ENCODE assay signal across 8 mouse cellular contexts in genomic region chr10:63244746-63245145, GRCm38 (mm10). TPM values are rescaled to one million over a fixed set of nuclear protein-coding genes. Genes with fewer than 3 reads are reported as not detected.
DNase-seq lines count a peak whose midpoint lies in the region; ATAC-seq and TF ChIP-seq lines count a peak whose summit lies in the region.

No protein-coding gene starts in this region.

- H3K4me2 ChIP-seq in limb, embryonic 14.5 days (replicated peaks; ENCODE audit: low read depth, low read length, severe bottlenecking) = peak overlapping the region; percentile 59
- peak overlapping the region; percentile 86 for H3K4me2 ChIP-seq in midbrain, embryonic 15.5 days

- H3K9ac ChIP-seq in limb, embryonic 14.5 days (ENCODE audit: low read depth, low read length, severe bottlenecking) = peak overlapping the region; percentile 95
- H3K9ac ChIP-seq in midbrain, embryonic 15.5 days = peak overlapping the region; percentile 88; the same call in 1 of the 2 replicates

- no peak for DNase-seq in testis, postnatal 14 days (ENCODE audit: low spot score)
- peak; percentile 62 for DNase-seq in embryo, embryonic 11 days
- DNase-seq in heart, postnatal 4 days = peak; percentile 53
- DNase-seq in limb, embryonic 14.5 days (ENCODE audit: low spot score) = peak; percentile 41
- DNase-seq in right cerebral cortex, postnatal 14 days = no peak

- no peak for TF ChIP-seq POLR2A in testis, adult 2 months (IDR thresholded peaks at IDR 0.05; ENCODE audit: control insufficient read depth, low read depth, low read length)
- no peak for TF ChIP-seq POLR2A in limb, embryonic 14.5 days (IDR thresholded peaks at IDR 0.05; ENCODE audit: borderline replicate concordance, extremely low read depth, insufficient read depth, insufficient read length)

- no peaks in the 10 kb centered on the region; the same call in 1 of the 2 replicates for H3K4me1 ChIP-seq in testis, adult 2 months (ENCODE audit: control insufficient read depth, insufficient read depth, low read length)
- peaks cover 8% of the 10 kb centered on the region for H3K4me1 ChIP-seq in limb, embryonic 14.5 days (ENCODE audit: control insufficient read depth, insufficient read depth, low read length)
- peaks cover 25% of the 10 kb centered on the region for H3K4me1 ChIP-seq in midbrain, embryonic 15.5 days

- H3K27me3 ChIP-seq in testis, adult 2 months (ENCODE audit: control insufficient read depth, insufficient read depth, low read length) = no peaks in the 10 kb centered on the region
- no peaks in the 10 kb centered on the region for H3K27me3 ChIP-seq in limb, embryonic 14.5 days (ENCODE audit: control insufficient read depth, insufficient read depth, low read length)
- no peaks in the 10 kb centered on the region for H3K27me3 ChIP-seq in midbrain, embryonic 15.5 days (replicated peaks)

- H3K27ac ChIP-seq in testis, adult 2 months (ENCODE audit: control insufficient read depth, insufficient read depth, low read depth, low read length) = no peak overlapping the region; the same call in 1 of the 2 replicates
- peak overlapping the region; percentile 92; the same call in 1 of the 2 replicates for H3K27ac ChIP-seq in limb, embryonic 14.5 days (replicated peaks; ENCODE audit: low read depth, low read length)
- H3K27ac ChIP-seq in midbrain, embryonic 15.5 days = no peak overlapping the region

- no peaks in the 10 kb centered on the region for H3K9me3 ChIP-seq in limb, embryonic 14.5 days (ENCODE audit: control insufficient read depth, low read length)
- no peaks in the 10 kb centered on the region for H3K9me3 ChIP-seq in midbrain, embryonic 15.5 days

- no peak for ATAC-seq in limb, embryonic 14.5 days (ENCODE audit: low FRiP score, low read depth)
- no peak for ATAC-seq in midbrain, embryonic 15.5 days (replicated peaks)
- ATAC-seq in inflammation-experienced regulatory T-cells, adult 6 months = no peak

- peak overlapping the region; percentile 99 for H3K4me3 ChIP-seq in testis, adult 2 months (ENCODE audit: control insufficient read depth, low read depth, low read length)
- H3K4me3 ChIP-seq in limb, embryonic 14.5 days (replicated peaks; ENCODE audit: low read length) = peak overlapping the region; percentile 98
- H3K4me3 ChIP-seq in midbrain, embryonic 15.5 days = peak overlapping the region; percentile 85

- no peak for TF ChIP-seq CTCF in testis, adult 2 months (IDR thresholded peaks at IDR 0.05; ENCODE audit: control insufficient read depth, insufficient read depth, insufficient replicate concordance, low read depth, low read length)

- 16% methylated on average over 5 of the region's 5 CpGs for WGBS in limb, embryonic 14.5 days
- 13% methylated on average over 5 of the region's 5 CpGs for WGBS in midbrain, embryonic 15.5 days

- H3K36me3 ChIP-seq in testis, adult 2 months (ENCODE audit: control insufficient read depth, insufficient read depth, low read length) = peaks cover 2% of the 10 kb centered on the region; the same call in 1 of the 2 replicates
- peaks cover 8% of the 10 kb centered on the region for H3K36me3 ChIP-seq in limb, embryonic 14.5 days (ENCODE audit: control insufficient read depth, insufficient read depth, low read length)
- no peaks in the 10 kb centered on the region for H3K36me3 ChIP-seq in midbrain, embryonic 15.5 days (replicated peaks)

RNA-seq across cellular contexts. Expression of gene Herc4, which starts 1.1 kb away (rescaled TPM):
- polyA plus RNA-seq in testis, adult 2 months (2012; rRNA removed) = 60.8 and 71.4 TPM in 2 replicates
- 10 to 100 TPM; 45.2 to 45.8 TPM for total RNA-seq in heart, postnatal 4 days (2021)
- 32.6 and 33.3 TPM in 2 replicates for polyA plus RNA-seq in limb, embryonic 14.5 days (2012; rRNA removed)
- 37.2 and 41.2 TPM in 2 replicates for polyA plus RNA-seq in limb, embryonic 14.5 days (2014; fragmentation: Nextera tagmentation; extraction: Ambion mirVana)
- polyA plus RNA-seq in midbrain, embryonic 15.5 days (2015; fragmentation: Nextera tagmentation; extraction: Ambion mirVana) = 29.5 and 31.1 TPM in 2 replicates
- 10 to 100 TPM; 62.9 to 89.9 (median 86.7) TPM for polyA plus RNA-seq in inflammation-experienced regulatory T-cells, adult 6 months (2017; shearing (Covaris generic))

RNA-seq across cellular contexts. Expression of gene Mypn, which starts 41.0 kb away (rescaled TPM):
- polyA plus RNA-seq in testis, adult 2 months (2012; rRNA removed) = 3.2 and 3.5 TPM in 2 replicates
- total RNA-seq in heart, postnatal 4 days (2021) = 10 to 100 TPM; 69.3 to 75.7 TPM
- polyA plus RNA-seq in limb, embryonic 14.5 days (2012; rRNA removed) = 4.6 and 4.8 TPM in 2 replicates
- polyA plus RNA-seq in limb, embryonic 14.5 days (2014; fragmentation: Nextera tagmentation; extraction: Ambion mirVana) = 3.4 and 5.4 TPM in 2 replicates
- 0.21 and 0.31 TPM in 2 replicates for polyA plus RNA-seq in midbrain, embryonic 15.5 days (2015; fragmentation: Nextera tagmentation; extraction: Ambion mirVana)
- not detected for polyA plus RNA-seq in inflammation-experienced regulatory T-cells, adult 6 months (2017; shearing (Covaris generic))

Comparison
In these comparisons a context has a peak if more than half of its experiments do, and no peak if none do; other contexts are left out.
1. DNase-seq: peak in embryo, embryonic 11 days (single experiment), heart, postnatal 4 days (single experiment) and limb, embryonic 14.5 days (single experiment); none in testis, postnatal 14 days (single experiment) and right cerebral cortex, postnatal 14 days (single experiment).
2. Peak in every context shown above with its lines, with median percentiles within 50 percentile points of each other: H3K4me3 ChIP-seq.